Mouse (Mus musculus) CH12.LX (cell line): ENCODE measurements at regions not wholly inside any gene's neighbourhood (a gene's known extent, or its start where the extent isn't known, plus 50 kb on each side); places are given as distances from the start of the nearest gene placed in this dataset.

ENCODE experiments used
- DNase-seq: peaks from one replicate; pipeline ENCODE4 v3.0.0-alpha.2; 2013; ENCODE audit errors: extremely low read depth
- H3K27ac ChIP-seq: 2 replicates; pipeline ENCODE4 v1.5.1; 2012; ENCODE audit warnings: low read depth, mild to moderate bottlenecking, control low read depth, moderate library complexity; ENCODE audit not compliant: insufficient read depth
- H3K27me3 ChIP-seq: replicated peaks from 2 replicates; pipeline ENCODE3; 2012; ENCODE audit warnings: inconsistent platforms
- H3K36me3 ChIP-seq, 2 experiments: replicated peaks in 1 of 2; 2 replicates each; pipeline versions ENCODE3 to v1.6.1; 2012; ENCODE audit warnings: inconsistent platforms in 1 of 2, low read length in 1 of 2, mild to moderate bottlenecking in 1 of 2, mixed read lengths in 1 of 2, moderate library complexity in 1 of 2; ENCODE audit not compliant: control insufficient read depth in 1 of 2, insufficient read depth in 1 of 2
- H3K4me1 ChIP-seq, 2 experiments: 2 replicates each; pipeline ENCODE4 v1.6.1; 2012; ENCODE audit warnings: inconsistent platforms in 1 of 2, moderate library complexity in 1 of 2; ENCODE audit not compliant: insufficient read depth in 2 of 2, control insufficient read depth in 1 of 2
- H3K4me2 ChIP-seq: 2 replicates; pipeline ENCODE4 v1.6.1; 2012; ENCODE audit warnings: low read depth, mild to moderate bottlenecking, control low read depth; ENCODE audit not compliant: poor library complexity, insufficient read depth, severe bottlenecking
- H3K4me3 ChIP-seq, 3 experiments: fragments of 150-350 bp in 1 of 3; sonication (generic) in 1 of 3; replicated peaks in 1 of 3; 2 replicates each; pipeline versions ENCODE3 to v1.5.1; 2011 to 2012; ENCODE audit warnings: low read depth in 2 of 3, low read length in 2 of 3, mild to moderate bottlenecking in 2 of 3, moderate library complexity in 2 of 3, control low read depth in 1 of 3, improper control_type of control experiment in 1 of 3, inconsistent platforms in 1 of 3, mixed read lengths in 1 of 3; ENCODE audit not compliant: poor library complexity in 1 of 3
- H3K79me2 ChIP-seq: replicated peaks from 2 replicates; pipeline ENCODE4 v1.6.1; 2012; ENCODE audit warnings: mild to moderate bottlenecking, moderate library complexity; ENCODE audit not compliant: control insufficient read depth, poor library complexity, insufficient read depth, severe bottlenecking; ENCODE audit errors: extremely low read depth
- H3K9ac ChIP-seq: 2 replicates; pipeline ENCODE4 v1.6.1; 2012; ENCODE audit warnings: low read depth, mild to moderate bottlenecking, control low read depth, moderate library complexity; ENCODE audit not compliant: insufficient read depth
- H3K9me3 ChIP-seq: replicated peaks from 2 replicates; pipeline ENCODE3; 2012; ENCODE audit warnings: low read length, inconsistent platforms, mixed read lengths
- BHLHE40 ChIP-seq: IDR thresholded peaks from 2 replicates; pipeline ENCODE4 v1.6.1; 2011; ENCODE audit warnings: mild to moderate bottlenecking, low read depth, low read length, improper control_type of control experiment
- CHD1 ChIP-seq: IDR thresholded peaks from 2 replicates; pipeline ENCODE4 v1.6.1; 2012; ENCODE audit warnings: low read depth, low read length, improper control_type of control experiment, inconsistent platforms
- CTCF ChIP-seq, 2 experiments: IDR thresholded peaks in 1 of 2; conservative IDR thresholded peaks in 1 of 2; 2 replicates each; pipeline ENCODE4 v1.5.1; 2011 to 2012; ENCODE audit warnings: low read depth in 2 of 2, low read length in 2 of 2, improper control_type of control experiment in 1 of 2, inconsistent platforms in 1 of 2, mild to moderate bottlenecking in 1 of 2, moderate library complexity in 1 of 2
- E2F4 ChIP-seq: IDR thresholded peaks from 2 replicates; pipeline ENCODE4 v1.6.1; 2011; ENCODE audit warnings: low read depth, low read length, improper control_type of control experiment; ENCODE audit not compliant: insufficient replicate concordance
- EP300 ChIP-seq: IDR thresholded peaks from 2 replicates; pipeline ENCODE4 v1.6.1; 2011; ENCODE audit warnings: low read length, improper control_type of control experiment
- ETS1 ChIP-seq: conservative IDR thresholded peaks from 2 replicates; pipeline ENCODE4 v1.6.1; 2012; ENCODE audit warnings: low read depth, mild to moderate bottlenecking, inconsistent platforms, low read length, improper control_type of control experiment, moderate library complexity
- GABPA ChIP-seq: IDR thresholded peaks from 2 replicates; pipeline ENCODE4 v1.6.1; 2012; ENCODE audit warnings: low read depth, low read length, improper control_type of control experiment, inconsistent platforms; ENCODE audit not compliant: insufficient replicate concordance
- HCFC1 ChIP-seq: IDR thresholded peaks from 2 replicates; pipeline ENCODE4 v1.6.1; 2012; ENCODE audit warnings: low read depth, mild to moderate bottlenecking, inconsistent platforms, low read length, improper control_type of control experiment
- JUN ChIP-seq: IDR thresholded peaks from 2 replicates; pipeline ENCODE4 v1.6.1; 2011; ENCODE audit warnings: low read depth, mild to moderate bottlenecking, low read length, improper control_type of control experiment, moderate library complexity; ENCODE audit not compliant: insufficient read depth
- KAT2A ChIP-seq: IDR thresholded peaks from 2 replicates; pipeline ENCODE4 v1.6.1; 2012; ENCODE audit warnings: low read length, improper control_type of control experiment, inconsistent platforms; ENCODE audit not compliant: insufficient replicate concordance
- MAZ ChIP-seq: IDR thresholded peaks from 2 replicates; pipeline ENCODE4 v1.6.1; 2012; ENCODE audit warnings: low read depth, mild to moderate bottlenecking, inconsistent platforms, low read length, improper control_type of control experiment, moderate library complexity
- MEF2A ChIP-seq: IDR thresholded peaks from 2 replicates; pipeline ENCODE4 v1.6.1; 2014; ENCODE audit warnings: low read depth, mild to moderate bottlenecking, inconsistent platforms, low read length, improper control_type of control experiment, borderline replicate concordance
- MXI1 ChIP-seq: IDR thresholded peaks from 2 replicates; pipeline ENCODE4 v1.6.1; 2011; ENCODE audit warnings: mild to moderate bottlenecking, low read depth, low read length, improper control_type of control experiment
- MYC ChIP-seq: IDR thresholded peaks from 2 replicates; pipeline ENCODE4 v1.6.1; 2011; ENCODE audit warnings: low read depth, mild to moderate bottlenecking, improper control_type of control experiment, low read length
- NELFE ChIP-seq: IDR thresholded peaks from 2 replicates; pipeline ENCODE4 v1.6.1; 2011; ENCODE audit warnings: low read depth, low read length, improper control_type of control experiment
- NRF1 ChIP-seq: IDR thresholded peaks from 2 replicates; pipeline ENCODE4 v1.6.1; 2014; ENCODE audit warnings: low read depth, mild to moderate bottlenecking, inconsistent platforms, low read length, improper control_type of control experiment, moderate library complexity
- PAX5 ChIP-seq: IDR thresholded peaks from 2 replicates; pipeline ENCODE4 v1.6.1; 2012; ENCODE audit warnings: low read length, inconsistent platforms, mixed read lengths
- POLR2A ChIP-seq: IDR thresholded peaks from 2 replicates; pipeline ENCODE4 v1.6.1; 2011; ENCODE audit warnings: low read depth, mild to moderate bottlenecking, improper control_type of control experiment, low read length
- RCOR1 ChIP-seq: conservative IDR thresholded peaks from 2 replicates; pipeline ENCODE4 v1.6.1; 2012; ENCODE audit warnings: low read depth, mild to moderate bottlenecking, inconsistent platforms, low read length, improper control_type of control experiment
- SMC3 ChIP-seq: IDR thresholded peaks from 2 replicates; pipeline ENCODE4 v1.6.1; 2011; ENCODE audit warnings: low read depth, low read length, improper control_type of control experiment
- TCF12 ChIP-seq: IDR thresholded peaks from 2 replicates; pipeline ENCODE4 v1.6.1; 2014; ENCODE audit warnings: low read depth, mild to moderate bottlenecking, inconsistent platforms, low read length, improper control_type of control experiment
- USF2 ChIP-seq: conservative IDR thresholded peaks from 2 replicates; pipeline ENCODE4 v1.6.1; 2011; ENCODE audit warnings: low read depth, low read length, improper control_type of control experiment
- ZC3H11A ChIP-seq: IDR thresholded peaks from 2 replicates; pipeline ENCODE4 v1.6.1; 2012; ENCODE audit warnings: low read depth, mild to moderate bottlenecking, inconsistent platforms, low read length, improper control_type of control experiment
- ZKSCAN1 ChIP-seq: IDR thresholded peaks from 2 replicates; pipeline ENCODE4 v1.6.1; 2012; ENCODE audit warnings: low read depth, inconsistent platforms, low read length, improper control_type of control experiment, borderline replicate concordance
- ZMIZ1 ChIP-seq: IDR thresholded peaks from 2 replicates; pipeline ENCODE4 v1.6.1; 2012; ENCODE audit warnings: low read depth, mild to moderate bottlenecking, inconsistent platforms, low read length, improper control_type of control experiment
- dilution Hi-C: fragments of 300-500 bp; cut with MboI; formaldehyde crosslinking; loops from 2 replicates; pipeline ENCODE4 v1.14.3; 2020; ENCODE audit warnings: low sequenced_read_pairs; ENCODE audit not compliant: extremely low pct_unique_long_range_greater_than_20kb, extremely low pct_ligation_motif_present
- in situ Hi-C: fragments of 300-500 bp; cut with MboI; formaldehyde crosslinking; loops from 3 replicates; pipeline ENCODE4 v1.14.3; 2019; ENCODE audit warnings: low sequenced_read_pairs, low pct_ligation_motif_present, low pct_unique_long_range_greater_than_20kb, mixed read lengths

DNA sequence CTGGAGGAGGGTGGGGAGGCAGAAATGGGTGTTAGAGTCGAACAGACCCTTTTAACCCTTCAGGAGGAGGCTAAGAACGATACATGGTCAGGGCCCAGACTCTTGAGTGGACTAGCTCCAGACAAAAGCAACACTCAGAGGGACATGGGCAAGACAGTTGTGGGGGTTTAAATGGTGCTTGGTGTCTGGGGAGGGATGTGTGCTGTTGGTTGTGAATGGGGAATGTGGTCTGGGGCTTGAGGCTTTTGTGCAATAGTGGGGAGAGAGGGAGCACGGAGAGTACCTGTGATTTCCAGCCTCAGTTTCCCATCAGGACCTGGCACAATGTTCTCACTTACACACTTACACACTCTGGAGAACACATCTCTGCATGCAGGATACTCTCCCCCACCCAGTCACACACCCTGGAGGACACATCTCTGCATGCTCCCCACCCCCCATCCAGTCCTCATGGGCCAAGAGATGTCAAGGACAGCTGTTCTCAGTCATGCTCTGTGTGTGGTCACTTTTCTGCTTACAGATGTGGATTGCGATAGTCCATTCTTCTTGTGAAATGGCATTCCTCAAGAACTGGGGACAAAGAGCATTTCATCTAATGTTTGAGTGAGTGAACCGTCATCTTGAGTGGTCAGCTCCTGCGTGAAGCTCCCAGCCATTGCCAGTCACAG, 217.6 kb downstream of the Fam169b start:
- in situ Hi-C loops, result no loop called here
- TF ChIP-seq JUN, result no peak
- no peak for TF ChIP-seq MXI1
- no peak for TF ChIP-seq ZMIZ1
- TF ChIP-seq ZC3H11A, result no peak
- TF ChIP-seq PAX5, result no peak
- TF ChIP-seq ETS1, result no peak
- TF ChIP-seq POLR2A, result no peak
- TF ChIP-seq MEF2A, result no peak
- TF ChIP-seq MAZ, result no peak
- TF ChIP-seq ZKSCAN1, result no peak
- TF ChIP-seq MYC, result no peak
- no peak for TF ChIP-seq KAT2A
- no peak for TF ChIP-seq E2F4
- TF ChIP-seq USF2, result no peak
- H3K4me3 ChIP-seq, result no peak overlapping the region
- H3K27me3 ChIP-seq, result peaks cover 76% of the 10 kb centered on the region
- H3K9ac ChIP-seq, result no peak overlapping the region
- no peak overlapping the region for H3K4me2 ChIP-seq
- no peaks in the 10 kb centered on the region for H3K36me3 ChIP-seq
- no peaks in the 10 kb centered on the region for H3K79me2 ChIP-seq
- DNase-seq, result no peak
- dilution Hi-C loops, result no loop called here
- no peaks in the 10 kb centered on the region for H3K4me1 ChIP-seq
- no peaks in the 10 kb centered on the region for H3K9me3 ChIP-seq
- H3K27ac ChIP-seq, result no peak overlapping the region

DNA sequence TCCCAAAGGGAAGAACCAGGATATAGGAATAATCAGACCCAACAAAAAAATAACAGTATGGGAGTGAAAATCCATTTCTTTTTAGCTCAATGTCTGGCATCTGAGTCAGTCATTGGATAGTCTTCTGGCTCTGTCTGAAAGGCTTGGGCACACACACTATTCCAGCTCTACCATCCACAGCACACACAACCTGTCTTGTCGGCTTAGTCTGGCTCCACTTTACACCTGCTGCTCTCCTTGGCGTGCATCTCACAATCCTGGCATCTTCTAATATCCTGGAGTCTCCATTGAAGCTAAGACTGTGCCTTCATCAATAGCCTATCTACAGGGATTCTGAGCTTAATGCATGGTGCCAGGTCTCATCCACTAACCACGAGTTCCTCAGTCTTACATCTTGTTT, 213.0 kb downstream of the Fam169b start:
- Histone ChIP-seq H3K4me3 (no peak overlapping the region), H3K27me3 (peaks cover 82% of the 10 kb centered on the region), H3K4me1 (no peaks in the 10 kb centered on the region), H3K36me3 (no peaks in the 10 kb centered on the region), H3K27ac (no peak overlapping the region), H3K79me2 (no peaks in the 10 kb centered on the region), H3K9me3 (no peaks in the 10 kb centered on the region), H3K9ac (no peak overlapping the region), H3K4me2 (no peak overlapping the region)
- in situ Hi-C loops, result no loop called here
- TF ChIP-seq TCF12 (no peak), ZKSCAN1 (no peak), JUN (no peak), SMC3 (no peak), NELFE (no peak), EP300 (no peak), HCFC1 (no peak), GABPA (no peak), NRF1 (no peak), MXI1 (no peak), CTCF (conservative IDR thresholded peaks at IDR 0.05 in 1 of 2, IDR thresholded peaks at IDR 0.05 in 1 of 2; ENCODE audit: low read depth in 2 of 2, low read length in 2 of 2) (no peak), RCOR1 (no peak), CHD1 (no peak), MAZ (no peak), BHLHE40 (no peak)
- dilution Hi-C loops, result no loop called here
- DNase-seq, result no peak
